Mouse (Mus musculus): ENCODE data around the gene Tada2b.

The Tada2b gene

GRCm38 (mm10) chr5:36445028-36445427 lies 39.1 kb downstream of the Tada2b start:
- no peak for DNase-seq (ENCODE audit: low read depth)

DNA sequence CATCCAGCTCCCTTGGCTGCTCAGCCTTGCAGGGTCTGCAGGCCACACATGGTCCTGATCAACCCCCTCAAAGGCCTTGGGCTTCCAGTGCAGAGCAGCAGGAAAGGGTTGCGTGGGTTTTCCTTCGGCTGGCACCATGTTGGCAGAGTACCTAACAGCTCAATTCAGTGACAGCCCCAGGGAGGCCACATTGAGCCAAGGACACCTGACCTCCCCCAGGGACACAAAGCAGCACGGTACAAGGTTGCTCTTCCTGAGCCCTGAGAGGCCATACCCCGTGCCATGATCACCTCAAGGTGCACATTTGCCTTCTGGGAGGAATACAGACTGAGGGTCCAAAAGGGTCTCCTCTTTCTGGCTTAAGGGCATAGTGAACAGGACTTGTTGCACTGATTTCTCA lies 39.5 kb downstream of the Tada2b start:
- no peak for DNase-seq (ENCODE audit: low read depth)

DNA sequence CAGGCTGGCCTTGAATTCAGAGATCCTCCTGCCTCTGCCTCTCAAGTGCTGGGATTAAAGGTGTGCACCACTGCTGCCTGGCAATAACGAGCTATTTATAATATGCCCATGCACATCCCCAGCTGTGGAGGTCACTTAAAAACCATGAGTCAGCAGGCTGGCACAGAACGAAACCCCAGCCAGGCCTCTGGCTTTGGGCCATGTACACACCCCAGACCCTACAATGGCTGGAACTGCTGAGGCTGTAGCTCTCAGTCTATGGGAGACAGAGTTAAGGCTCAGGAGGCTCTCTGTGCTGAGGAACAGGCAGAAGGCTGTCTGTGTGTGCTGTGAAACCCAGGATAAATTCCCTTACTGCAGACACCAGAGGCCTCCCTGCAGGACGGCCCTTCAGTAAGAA lies 43.3 kb downstream of the Tada2b start:
- DNase-seq (ENCODE audit: low read depth), result no peak

DNA sequence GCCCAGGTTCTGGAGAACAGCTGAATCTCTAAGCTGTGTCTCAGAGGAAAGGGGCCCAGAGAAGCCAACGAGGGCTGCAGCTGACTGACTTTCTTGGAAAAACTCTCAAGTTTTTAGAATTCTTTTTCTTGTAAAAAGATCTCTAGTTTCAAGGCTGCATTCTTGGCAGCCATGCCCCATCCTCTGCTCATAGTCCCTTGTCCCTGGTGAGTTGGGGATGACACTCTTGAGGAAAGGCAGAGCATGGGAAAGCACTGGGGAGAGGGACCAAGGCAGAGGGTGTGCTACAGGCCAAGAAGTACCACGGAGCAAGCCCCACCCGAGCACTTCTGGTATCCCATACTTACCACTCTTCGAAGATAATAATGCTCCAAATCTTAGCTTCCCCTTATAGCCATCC lies 47.2 kb downstream of the Tada2b start:
- DNase-seq (ENCODE audit: low read depth), result no peak

DNA sequence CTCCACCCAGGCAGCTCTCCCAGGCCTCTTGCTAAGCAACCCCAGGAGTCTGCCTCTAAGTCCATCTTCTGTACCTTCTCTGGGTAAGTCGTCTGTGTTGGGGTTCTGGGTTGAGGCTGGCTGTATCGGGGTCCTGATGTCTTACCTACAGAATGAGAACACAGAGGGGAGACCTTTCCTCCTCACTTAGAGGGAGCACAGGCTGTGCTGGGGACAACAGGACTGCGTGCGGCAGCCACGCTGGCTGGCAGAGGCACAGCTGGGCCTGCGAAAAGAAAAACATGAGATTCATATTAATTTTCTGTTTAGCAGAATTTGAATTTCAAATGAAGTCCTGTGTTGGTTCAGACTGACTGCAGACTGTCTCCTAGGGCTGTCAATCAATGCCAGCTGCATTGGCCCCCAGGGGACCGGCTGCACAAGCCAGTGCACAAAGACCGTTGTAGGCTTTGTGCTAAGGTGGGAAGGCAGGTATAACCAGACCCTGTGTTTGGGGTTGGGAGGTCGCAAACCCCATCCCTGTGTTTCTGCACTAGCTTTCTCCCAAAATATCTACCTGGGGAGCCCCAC lies 49.6 kb downstream of the Tada2b start:
- no peak for DNase-seq (ENCODE audit: low read depth)

DNA sequence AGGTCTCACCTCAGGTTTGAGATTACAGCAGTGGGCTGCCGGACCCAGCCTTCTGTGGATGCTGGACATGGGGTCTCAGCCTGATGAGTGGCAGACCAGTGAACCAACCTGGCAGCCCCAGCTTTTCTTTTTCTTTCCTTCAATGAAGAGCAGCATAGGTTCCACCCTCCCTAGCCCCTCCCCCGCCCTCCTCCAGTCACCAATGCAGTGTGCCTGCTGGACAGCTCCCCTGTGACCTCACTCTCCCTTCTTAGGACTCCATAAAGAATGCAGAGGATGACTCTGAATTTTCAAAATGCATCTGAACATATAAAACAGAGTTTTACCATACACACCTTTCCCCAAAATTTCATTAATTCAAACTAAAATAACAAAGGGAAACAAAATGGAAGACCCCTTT lies 52.4 kb downstream of the Tada2b start:
- no peak for DNase-seq (ENCODE audit: low read depth)

GRCm38 (mm10) chr5:36429551-36429950 lies 54.5 kb downstream of the Tada2b start:
- no peak for DNase-seq (ENCODE audit: low read depth)

- DNase-seq (ENCODE audit: low read depth), result no peak
Measured at GRCm38 (mm10) chr5:36427831-36428230, 56.3 kb downstream of the Tada2b start.

- DNase-seq (ENCODE audit: low read depth), result no peak
Measured at GRCm38 (mm10) chr5:36426404-36426803, 57.7 kb downstream of the Tada2b start.

DNA sequence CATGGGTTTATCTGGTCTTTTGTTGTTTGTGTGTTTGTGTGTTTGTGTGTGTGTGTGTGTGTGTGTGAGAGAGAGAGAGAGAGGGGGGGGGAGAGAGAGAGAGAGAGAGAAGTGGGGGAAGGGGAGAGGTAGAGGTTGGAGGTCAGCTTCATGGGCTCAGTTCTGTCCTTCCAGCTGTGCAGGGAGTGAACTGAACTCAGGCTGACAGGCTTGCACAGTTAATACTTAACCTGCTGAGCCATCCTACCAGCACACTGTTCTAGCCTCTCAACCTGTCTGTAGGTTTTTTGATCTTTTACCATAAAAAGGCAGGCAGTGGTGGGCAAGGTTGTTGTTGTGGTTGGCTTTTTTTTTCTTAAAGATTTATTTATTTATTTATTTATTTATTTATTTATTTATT lies 59.4 kb downstream of the Tada2b start:
- no peak for DNase-seq (ENCODE audit: low read depth)
